Mouse (Mus musculus): ENCODE results near the gene Egf. TPM values are rescaled to one million over a fixed set of nuclear protein-coding genes. Genes with fewer than 3 reads are reported as not detected.

Gene Egf
- total RNA-seq, 4 experiments from 2014 or later, result 0.75 to 3.0 (median 2.3) TPM

- no peak for DNase-seq
Observed at GRCm38 (mm10) chr3:129714542-129715145, 40.5 kb downstream of the Egf start.

- no peak for DNase-seq
Observed at GRCm38 (mm10) chr3:129708157-129708556, 47.0 kb downstream of the Egf start.

- DNase-seq, result no peak
Observed at GRCm38 (mm10) chr3:129698882-129699281, 56.2 kb downstream of the Egf start.

- no peak for DNase-seq
Observed at GRCm38 (mm10) chr3:129698365-129698764, 56.8 kb downstream of the Egf start.

GRCm38 (mm10) chr3:129697691-129698090 is 57.4 kb downstream of the Egf start:
- no peak for DNase-seq

- DNase-seq, result no peak
Observed at GRCm38 (mm10) chr3:129695943-129696342, 59.2 kb downstream of the Egf start.

GRCm38 (mm10) chr3:129693581-129693980 is 61.5 kb downstream of the Egf start:
- no peak for DNase-seq

- no peak for DNase-seq
Observed at GRCm38 (mm10) chr3:129692816-129693215, 62.3 kb downstream of the Egf start.

- DNase-seq, result no peak
Observed at GRCm38 (mm10) chr3:129687429-129687828, 67.7 kb downstream of the Egf start.

- DNase-seq, result no peak
Observed at GRCm38 (mm10) chr3:129686698-129687333, 68.3 kb downstream of the Egf start.

GRCm38 (mm10) chr3:129686196-129686595 is 68.9 kb downstream of the Egf start:
- no peak for DNase-seq

GRCm38 (mm10) chr3:129683060-129683679 is 71.9 kb downstream of the Egf start:
- DNase-seq, result no peak

- no peak for DNase-seq
Observed at GRCm38 (mm10) chr3:129682389-129682788, 72.7 kb downstream of the Egf start.

GRCm38 (mm10) chr3:129681841-129682240 is 73.3 kb downstream of the Egf start:
- no peak for DNase-seq

GRCm38 (mm10) chr3:129680258-129680657 is 74.9 kb downstream of the Egf start:
- no peak for DNase-seq

- DNase-seq, result no peak
Observed at GRCm38 (mm10) chr3:129675923-129676322, 79.2 kb downstream of the Egf start.

- no peak for DNase-seq
Observed at GRCm38 (mm10) chr3:129663906-129664305, 91.2 kb downstream of the Egf start.

GRCm38 (mm10) chr3:129658776-129659175 is 96.3 kb downstream of the Egf start:
- DNase-seq, result no peak

- DNase-seq, result no peak
Observed at GRCm38 (mm10) chr3:129657775-129658174, 97.3 kb downstream of the Egf start.

- no peak for DNase-seq
Observed at GRCm38 (mm10) chr3:129657222-129657621, 97.9 kb downstream of the Egf start.

GRCm38 (mm10) chr3:129656540-129656939 is 98.6 kb downstream of the Egf start:
- DNase-seq, result no peak

GRCm38 (mm10) chr3:129652476-129652875 is 102.6 kb downstream of the Egf start:
- DNase-seq, result no peak

- DNase-seq, result no peak
Observed at GRCm38 (mm10) chr3:129651765-129652164, 103.4 kb downstream of the Egf start.

GRCm38 (mm10) chr3:129650931-129651330 is 104.2 kb downstream of the Egf start:
- no peak for DNase-seq
